16 mouse cellular contexts compared by ENCODE assay signal in genomic region chr10:29686982-29687381, GRCm38 (mm10).
"Had no signal": no experiment of that assay in that cellular context is flagged by ENCODE, and none has a peak within 500 bp of the region (broad histone marks: within the 10 kb centered on the region; RNA-seq: fewer than 3 reads in every experiment).

No protein-coding gene starts in this region.

- H3K9ac ChIP-seq: liver, embryonic 12.5 days; liver, embryonic 15.5 days; lung, embryonic 15.5 days; neural tube, embryonic 13.5 days had no signal

- H3K9me3 ChIP-seq: liver, embryonic 12.5 days; liver, embryonic 15.5 days; lung, embryonic 15.5 days; megakaryocyte, embryonic 14.5 days; neural tube, embryonic 13.5 days had no signal

- H3K36me3 ChIP-seq: liver, embryonic 12.5 days; liver, embryonic 15.5 days; lung, embryonic 15.5 days; neural tube, embryonic 13.5 days had no signal

- H3K27ac ChIP-seq: liver, embryonic 12.5 days; liver, embryonic 15.5 days; lung, embryonic 15.5 days; neural tube, embryonic 13.5 days had no signal

- H3K4me2 ChIP-seq: liver, embryonic 12.5 days; liver, embryonic 15.5 days; lung, embryonic 15.5 days; midbrain, embryonic 11.5 days; neural tube, embryonic 13.5 days had no signal

- ATAC-seq: intestine, postnatal 0 days; liver, embryonic 12.5 days had no signal

- H3K4me3 ChIP-seq: liver, embryonic 12.5 days; liver, embryonic 15.5 days; lung, embryonic 15.5 days; megakaryocyte, embryonic 14.5 days; neural tube, embryonic 13.5 days had no signal

- H3K4me1 ChIP-seq: liver, embryonic 12.5 days; liver, embryonic 15.5 days; lung, embryonic 15.5 days; megakaryocyte, embryonic 14.5 days; neural tube, embryonic 13.5 days had no signal

- H3K27me3 ChIP-seq: liver, embryonic 12.5 days; liver, embryonic 15.5 days; lung, embryonic 15.5 days; megakaryocyte, embryonic 14.5 days; neural tube, embryonic 13.5 days had no signal

- DNase-seq: kidney, adult 2 months; kidney, postnatal 36 days; liver; lung, adult 18-20 months; lung, postnatal 10 days; lung, postnatal 36 days; midbrain, embryonic 14.5 days; thymus, adult 18-20 months; thymus, postnatal 36 days had no signal
